Mouse (Mus musculus) embryonic facial prominence, embryonic 11.5 days (tissue): Measurements from ENCODE around the gene Tmem167b. TPM values are rescaled to one million over a fixed set of nuclear protein-coding genes. Genes with fewer than 3 reads are reported as not detected.
A peak's percentile ranks its signal among the peaks of the same experiment; 100 is the strongest.

Experiments used
- ATAC-seq: fragments of 200-750 bp; cut with Nextera tagmentation; replicated peaks from 2 replicates; pipeline ENCODE4 v1.8.0; 2017; ENCODE audit warnings: low read depth; ENCODE audit not compliant: insufficient number of reproducible peaks, low FRiP score, low TSS enrichment
- DNase-seq: peaks from one replicate; pipeline ENCODE4 v3.0.0-alpha.2; 2015; ENCODE audit warnings: low spot score
- H3K27ac ChIP-seq: fragments of 300-500 bp; sonication (generic); replicated peaks from 2 replicates; pipeline ENCODE4 v1.5.1; 2014; ENCODE audit warnings: mild to moderate bottlenecking, low read depth, low read length, control low read depth
- H3K27me3 ChIP-seq: fragments of 300-500 bp; sonication (generic); 2 replicates; pipeline ENCODE4 v1.6.1; 2014; ENCODE audit warnings: mild to moderate bottlenecking, low read length, moderate library complexity, mixed read lengths; ENCODE audit not compliant: control insufficient read depth, insufficient read depth
- H3K36me3 ChIP-seq: fragments of 300-500 bp; sonication (generic); replicated peaks from 2 replicates; pipeline ENCODE4 v1.6.1; 2014; ENCODE audit warnings: low read depth, mild to moderate bottlenecking, low read length, moderate library complexity, mixed read lengths; ENCODE audit not compliant: control insufficient read depth, insufficient read depth
- H3K4me1 ChIP-seq: fragments of 300-500 bp; sonication (generic); 2 replicates; pipeline ENCODE4 v1.6.1; 2014; ENCODE audit warnings: low read length, mixed read lengths; ENCODE audit not compliant: control insufficient read depth, insufficient read depth
- H3K4me2 ChIP-seq: fragments of 300-500 bp; sonication (generic); 2 replicates; pipeline ENCODE4 v1.6.1; 2014; ENCODE audit warnings: low read depth, mild to moderate bottlenecking, control low read depth, low read length, moderate library complexity
- H3K4me3 ChIP-seq: fragments of 300-500 bp; sonication (generic); 2 replicates; pipeline ENCODE4 v1.5.1; 2014; ENCODE audit warnings: low read depth, low read length, control low read depth
- H3K9ac ChIP-seq: fragments of 300-500 bp; sonication (generic); replicated peaks from 2 replicates; pipeline ENCODE4 v1.6.1; 2014; ENCODE audit warnings: mild to moderate bottlenecking, control low read depth, low read length
- H3K9me3 ChIP-seq: fragments of 300-500 bp; sonication (generic); replicated peaks from 2 replicates; pipeline ENCODE4 v1.6.1; 2016; ENCODE audit warnings: mild to moderate bottlenecking, low read length, inconsistent platforms, mixed read lengths; ENCODE audit not compliant: control insufficient read depth
- WGBS: fragments of 180-500 bp; shearing (Covaris S2); extraction: QIAGEN DNeasy Blood & Tissue Kit; methylation state at CpG from one replicate; pipeline ENCODE4 v1.1.7; 2014; 5-methylcytosine and 5-hydroxymethylcytosine counted together
- polyA plus RNA-seq: library from polyadenylated mRNA; unstranded; fragments of >200 nt; fragmentation: Nextera tagmentation; extraction: Ambion mirVana; gene quantifications from 2 replicates; pipeline ENCODE4 v1.2.1, GENCODE M21; 2014

The Tmem167b gene
- 48.2 and 49.6 TPM in 2 replicates for polyA plus RNA-seq

DNA sequence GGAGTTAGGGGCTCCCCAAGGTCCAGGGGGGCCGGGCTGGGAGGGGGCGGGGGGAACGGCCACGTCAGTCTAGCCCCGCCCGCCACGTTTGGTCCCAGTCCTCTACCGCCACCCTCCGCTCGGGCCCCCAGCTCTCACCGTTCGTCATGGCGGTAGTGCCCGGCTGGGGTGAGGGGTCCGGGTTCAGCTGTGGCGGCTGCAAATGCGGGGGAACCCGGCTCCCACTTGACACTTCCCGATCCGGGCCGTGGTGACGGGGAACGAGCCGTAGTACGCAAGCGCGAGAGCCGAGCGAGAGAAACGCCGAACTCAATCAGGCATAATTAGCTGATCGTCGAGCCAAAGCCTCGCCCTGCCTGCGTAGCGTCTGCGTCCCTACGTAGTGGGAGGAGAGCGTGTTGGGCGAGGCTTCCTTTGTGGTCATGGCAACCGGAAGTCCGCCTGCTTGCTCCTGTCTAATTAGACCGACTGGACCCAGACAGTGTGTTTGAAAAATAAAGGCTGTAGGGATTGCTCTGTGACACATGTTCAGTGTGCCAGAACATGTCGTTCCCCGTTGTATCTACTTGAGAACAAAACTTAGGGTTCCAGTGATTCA, at the start of gene Tmem167b:
TSS of gene Tmem167b (minus strand) at position 334 of the 598 bp plus-strand sequence.
- under 1% methylated on average over 43 of the region's 45 CpGs for WGBS
- peak; percentile 95 for ATAC-seq

DNA sequence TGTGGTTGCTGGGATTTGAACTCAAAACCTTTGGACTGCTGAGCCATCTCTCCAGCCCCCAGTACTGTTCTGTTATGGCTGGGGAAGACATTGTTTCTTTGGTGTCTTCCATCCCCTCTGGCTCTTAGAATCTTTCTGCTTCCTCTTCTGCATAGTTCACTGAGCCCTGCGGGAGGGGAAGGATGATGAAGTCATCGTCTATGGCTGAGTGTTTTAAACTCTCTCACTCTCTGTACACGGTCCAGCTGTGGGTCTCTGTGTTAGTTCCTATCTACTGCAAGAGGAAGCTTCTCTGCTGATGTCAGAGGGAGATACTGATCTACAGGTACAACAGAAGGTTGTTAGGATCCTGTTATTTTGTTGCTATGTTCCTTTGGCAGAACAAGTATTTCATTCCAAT, 46.6 kb upstream of the Tmem167b start:
- 55% methylated on average over 3 of the region's 3 CpGs for WGBS
- Histone ChIP-seq H3K27ac (no peak overlapping the region), H3K4me1 (no peaks in the 10 kb centered on the region), H3K4me2 (no peak overlapping the region), H3K36me3 (no peaks in the 10 kb centered on the region), H3K27me3 (no peaks in the 10 kb centered on the region), H3K9ac (no peak overlapping the region), H3K9me3 (no peaks in the 10 kb centered on the region), H3K4me3 (no peak overlapping the region)
- DNase-seq, result no peak
- no peak for ATAC-seq

More for the DNA sequence above, at the start of gene Tmem167b:
- peak within 1 kb of the TSS; percentile 78 for H3K9ac ChIP-seq
- peak within 1 kb of the TSS; percentile 81 for H3K27ac ChIP-seq
- H3K9me3 ChIP-seq, result no peaks in the 10 kb centered on the region
- peak; percentile 100 for DNase-seq
- no peaks in the 10 kb centered on the region for H3K4me1 ChIP-seq
- H3K36me3 ChIP-seq, result no peaks in the 10 kb centered on the region
- H3K27me3 ChIP-seq, result no peaks in the 10 kb centered on the region
- peak within 1 kb of the TSS; percentile 71 for H3K4me2 ChIP-seq
- peak within 1 kb of the TSS; percentile 89 for H3K4me3 ChIP-seq

DNA sequence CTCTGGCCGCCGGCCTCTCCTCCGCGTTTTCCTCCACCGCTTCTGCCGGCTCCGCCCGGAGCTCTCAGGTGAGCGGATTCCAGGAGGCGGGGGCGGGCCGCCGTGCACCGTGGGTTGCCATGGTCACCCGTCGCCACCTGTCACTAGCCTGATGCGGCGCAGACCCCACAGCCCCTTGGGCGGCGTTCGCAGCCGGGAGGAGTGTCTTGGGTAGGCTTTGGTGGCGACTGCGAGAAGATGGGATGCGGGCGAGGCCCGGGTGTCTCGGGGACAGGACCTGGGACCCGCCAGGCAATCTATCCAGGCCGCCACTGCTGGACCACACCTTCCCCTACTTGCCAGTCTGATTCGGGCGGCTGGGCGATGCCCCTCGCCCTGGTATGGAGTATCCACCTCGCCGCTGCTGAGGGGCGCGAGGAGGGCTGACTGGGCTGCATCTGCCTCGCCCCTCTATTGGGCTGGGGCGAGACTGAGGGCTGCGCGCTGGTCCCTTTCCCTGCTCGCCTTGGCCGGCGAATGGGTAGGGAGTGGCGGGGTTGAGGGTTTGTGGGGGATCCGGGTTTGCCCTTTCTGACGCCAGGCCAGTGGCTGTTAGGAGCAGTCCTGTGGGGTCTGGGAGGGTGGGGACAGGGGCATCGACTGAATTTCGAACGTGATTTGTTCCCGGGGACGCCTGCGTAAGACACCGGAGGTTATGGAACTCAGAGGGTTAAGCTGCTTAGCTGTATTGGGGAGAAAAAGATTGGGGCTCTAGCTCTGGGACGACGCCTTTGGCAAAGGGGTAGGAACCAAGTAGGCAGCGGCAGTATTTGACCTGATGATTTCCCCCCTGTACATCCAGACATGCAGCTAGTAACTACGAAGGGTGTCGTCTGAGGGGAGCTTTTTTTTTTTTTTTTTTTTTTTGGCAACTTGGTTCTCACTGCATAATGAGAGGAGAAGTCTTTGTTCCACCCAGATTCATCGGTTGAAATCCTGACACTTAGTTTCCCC, 29.6 kb upstream of the Tmem167b start:
- Histone ChIP-seq H3K4me3 (peak overlapping the region; percentile 73), H3K4me1 (no peaks in the 10 kb centered on the region; the same call in 1 of the 2 replicates), H3K9me3 (no peaks in the 10 kb centered on the region), H3K9ac (peak overlapping the region; percentile 74), H3K4me2 (peak overlapping the region; percentile 97), H3K27ac (peak overlapping the region; percentile 31; the same call in 1 of the 2 replicates), H3K27me3 (no peaks in the 10 kb centered on the region), H3K36me3 (no peaks in the 10 kb centered on the region)
- WGBS, result under 1% methylated on average over 57 of the region's 61 CpGs
- DNase-seq (peak; percentile 19), ATAC-seq (peak; percentile 80)

DNA sequence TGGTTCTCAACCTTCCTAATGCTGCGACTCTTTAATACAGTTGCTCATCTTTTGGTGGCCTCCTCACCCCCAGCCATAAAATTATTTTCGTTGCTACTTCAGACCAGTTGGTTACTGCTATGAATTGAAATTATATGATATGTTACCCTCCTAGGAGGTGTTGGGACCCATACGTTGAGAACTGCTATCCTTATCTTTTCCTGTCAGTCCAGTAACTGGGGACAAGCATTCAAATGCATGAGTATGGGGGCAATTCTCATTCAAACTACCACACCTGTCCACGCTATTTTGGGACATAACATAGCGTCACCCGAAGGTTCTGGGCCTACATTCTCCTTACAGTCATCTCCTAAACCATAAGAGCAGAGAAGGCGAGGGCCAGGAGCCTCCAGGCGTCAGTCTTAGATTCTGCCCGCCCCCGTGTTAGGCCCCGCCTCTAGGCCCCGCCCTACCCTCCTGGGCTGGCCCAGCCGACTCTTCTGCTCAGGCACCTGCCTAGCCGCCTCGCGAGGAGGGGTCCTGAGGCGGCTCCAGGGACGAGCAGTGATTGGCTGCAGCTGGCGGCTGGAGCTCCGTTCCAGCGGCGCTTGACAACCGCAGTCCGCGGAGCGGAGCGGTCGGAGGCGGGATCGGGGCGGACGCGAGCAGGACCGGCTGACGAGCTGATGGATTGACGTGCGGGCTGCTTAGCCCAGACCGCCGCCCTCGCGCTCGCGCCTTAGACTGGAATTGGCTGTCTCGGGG, 28.7 kb upstream of the Tmem167b start, which contains the start of gene Wdr47:
TSS of gene Wdr47 (plus strand) at position 494 of the 744 bp plus-strand sequence.
- peak; percentile 99 for ATAC-seq
- peak within 1 kb of the TSS; percentile 74 for H3K9ac ChIP-seq
- peak; percentile 97 for DNase-seq
- peak within 1 kb of the TSS; percentile 73 for H3K4me3 ChIP-seq
- H3K9me3 ChIP-seq, result no peaks in the 10 kb centered on the region
- H3K27me3 ChIP-seq, result no peaks in the 10 kb centered on the region
- H3K4me2 ChIP-seq, result peak within 1 kb of the TSS; percentile 97
- no peaks in the 10 kb centered on the region for H3K36me3 ChIP-seq
- 5% methylated on average over 44 of the region's 44 CpGs for WGBS
- peak within 1 kb of the TSS; percentile 31; the same call in 1 of the 2 replicates for H3K27ac ChIP-seq
- H3K4me1 ChIP-seq, result no peaks in the 10 kb centered on the region; the same call in 1 of the 2 replicates

DNA sequence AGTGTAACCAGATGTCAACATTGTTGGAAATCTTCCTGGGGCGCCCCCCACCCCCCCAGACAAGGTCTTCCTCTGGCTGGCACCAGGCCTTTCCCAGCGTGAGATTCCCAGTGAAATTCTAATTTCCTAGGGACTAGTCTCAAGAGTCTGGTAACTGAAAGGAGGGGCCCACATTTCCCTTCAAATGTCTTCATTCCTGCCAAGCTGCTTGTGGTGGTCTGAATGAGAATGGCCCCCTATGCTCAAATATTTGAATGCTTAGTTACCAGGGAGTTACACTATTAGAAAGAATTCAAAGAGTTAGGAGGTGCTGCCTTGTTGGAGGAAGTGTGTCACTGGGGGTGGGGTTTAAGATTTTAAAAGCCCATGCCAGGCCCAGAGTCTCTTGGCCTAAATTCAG, 26.2 kb upstream of the Tmem167b start:
- H3K36me3 ChIP-seq, result no peaks in the 10 kb centered on the region
- H3K9ac ChIP-seq, result no peak overlapping the region
- H3K27me3 ChIP-seq, result no peaks in the 10 kb centered on the region
- no peaks in the 10 kb centered on the region; the same call in 1 of the 2 replicates for H3K4me1 ChIP-seq
- WGBS, result 25% methylated on average over 2 of the region's 2 CpGs
- no peak overlapping the region for H3K4me3 ChIP-seq
- no peak for DNase-seq
- ATAC-seq, result no peak
- no peaks in the 10 kb centered on the region for H3K9me3 ChIP-seq
- no peak overlapping the region for H3K4me2 ChIP-seq
- H3K27ac ChIP-seq, result no peak overlapping the region

DNA sequence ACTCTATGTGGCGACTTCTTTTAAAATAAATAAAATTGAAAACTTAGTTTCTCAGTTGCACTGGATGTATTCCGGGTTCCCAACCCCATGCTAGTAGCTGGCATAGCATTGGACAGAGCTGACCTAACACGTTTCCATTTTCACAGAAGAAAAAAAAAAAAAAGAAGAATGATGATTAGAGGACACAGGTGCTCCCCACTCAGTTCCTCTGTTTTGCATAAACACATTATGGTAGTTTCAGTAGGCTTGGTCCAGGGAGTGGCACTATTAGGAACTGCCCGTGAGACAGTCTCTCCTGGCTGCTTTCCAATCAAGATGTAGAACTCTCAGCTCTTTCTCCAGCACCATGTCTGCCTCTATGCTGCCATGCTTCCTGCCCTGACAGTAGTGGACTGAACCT, 22.3 kb upstream of the Tmem167b start:
- Histone ChIP-seq H3K27me3 (no peaks in the 10 kb centered on the region), H3K4me1 (no peaks in the 10 kb centered on the region), H3K9ac (no peak overlapping the region), H3K27ac (no peak overlapping the region), H3K4me2 (no peak overlapping the region), H3K36me3 (no peaks in the 10 kb centered on the region), H3K4me3 (no peak overlapping the region), H3K9me3 (no peaks in the 10 kb centered on the region)
- DNase-seq (no peak), ATAC-seq (no peak)
- 84% methylated on average over 4 of the region's 4 CpGs for WGBS

DNA sequence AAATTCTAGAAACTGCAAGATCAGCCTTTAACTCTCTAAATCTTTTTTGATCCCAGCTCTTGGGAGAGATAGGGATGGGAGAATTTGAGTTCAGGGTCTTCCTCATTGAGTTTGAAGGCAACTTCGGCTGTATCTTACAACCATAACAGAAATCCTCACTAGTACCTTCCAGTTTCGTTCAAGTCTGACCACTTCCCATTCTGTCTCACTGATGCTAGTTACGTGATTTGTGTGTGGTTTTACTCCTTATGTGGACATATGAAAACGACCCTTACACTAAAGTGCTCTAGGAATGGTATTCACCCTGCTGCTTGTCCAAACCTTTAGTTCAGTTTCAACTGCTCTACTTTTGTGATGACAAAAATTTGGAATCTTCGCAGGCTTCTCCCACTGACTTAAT, 11.8 kb upstream of the Tmem167b start:
- WGBS, result 91% methylated on average over 5 of the region's 5 CpGs
- Histone ChIP-seq H3K27me3 (no peaks in the 10 kb centered on the region), H3K4me1 (no peaks in the 10 kb centered on the region), H3K9ac (no peak overlapping the region), H3K36me3 (no peaks in the 10 kb centered on the region; the same call in 1 of the 2 replicates), H3K4me3 (no peak overlapping the region), H3K27ac (no peak overlapping the region), H3K9me3 (no peaks in the 10 kb centered on the region), H3K4me2 (no peak overlapping the region)
- no peak for ATAC-seq
- no peak for DNase-seq
